Mouse (Mus musculus) kidney, postnatal 0 days (tissue): ENCODE measurements at regions not wholly inside any gene's neighbourhood (a gene's known extent, or its start where the extent isn't known, plus 50 kb on each side); places are given as distances from the start of the nearest gene placed in this dataset.

ENCODE experiments used
- ATAC-seq: fragments of 200-750 bp; cut with Nextera tagmentation; replicated peaks from 2 replicates; pipeline ENCODE4 v1.8.0; 2017; ENCODE audit warnings: low read depth, moderate number of reproducible peaks, moderate TSS enrichment, moderate library complexity; ENCODE audit not compliant: low FRiP score
- DNase-seq: peaks from one replicate; pipeline ENCODE4 v3.0.0-alpha.2; 2016; ENCODE audit warnings: low spot score
- H3K27ac ChIP-seq: fragments of 300-500 bp; sonication (generic); 2 replicates; pipeline ENCODE4 v1.5.1; 2014; ENCODE audit warnings: mild to moderate bottlenecking
- H3K27me3 ChIP-seq: fragments of 300-500 bp; sonication (generic); 2 replicates; pipeline ENCODE4 v1.6.1; 2014; ENCODE audit warnings: low read length, mixed read lengths; ENCODE audit not compliant: insufficient read depth
- H3K36me3 ChIP-seq: fragments of 300-500 bp; sonication (generic); 2 replicates; pipeline ENCODE4 v1.6.1; 2014; ENCODE audit warnings: low read length, mixed read lengths; ENCODE audit not compliant: insufficient read depth
- H3K4me1 ChIP-seq: fragments of 300-500 bp; sonication (generic); replicated peaks from 2 replicates; pipeline ENCODE4 v1.6.1; 2014; ENCODE audit warnings: antibody characterized with exemption, low read length, mixed read lengths; ENCODE audit not compliant: insufficient read depth
- H3K4me2 ChIP-seq: fragments of 300-500 bp; sonication (generic); 2 replicates; pipeline ENCODE4 v1.6.1; 2014; ENCODE audit warnings: mild to moderate bottlenecking, low read length, moderate library complexity, mixed read lengths
- H3K4me3 ChIP-seq: fragments of 300-500 bp; sonication (generic); replicated peaks from 2 replicates; pipeline ENCODE4 v1.5.1; 2014; ENCODE audit warnings: low read depth, low read length
- H3K9ac ChIP-seq: fragments of 300-500 bp; sonication (generic); 2 replicates; pipeline ENCODE4 v1.6.1; 2014; ENCODE audit warnings: low read depth, low read length
- H3K9me3 ChIP-seq: fragments of 300-500 bp; sonication (generic); replicated peaks from 2 replicates; pipeline ENCODE4 v1.6.1; 2016; ENCODE audit warnings: low read length, inconsistent platforms, mixed read lengths
- CTCF ChIP-seq: IDR thresholded peaks from 2 replicates; pipeline ENCODE4 v1.5.1; 2016; ENCODE audit warnings: antibody characterized with exemption, low read depth, mild to moderate bottlenecking, moderate library complexity
- WGBS: fragments of 180-500 bp; shearing (Covaris S2); extraction: QIAGEN DNeasy Blood & Tissue Kit; methylation state at CpG from one replicate; pipeline ENCODE4 v1.1.7; 2014; 5-methylcytosine and 5-hydroxymethylcytosine counted together

- Histone ChIP-seq H3K9me3 (no peaks in the 10 kb centered on the region), H3K27ac (no peak overlapping the region), H3K4me2 (peak overlapping the region; percentile 38; the same call in 1 of the 2 replicates), H3K27me3 (no peaks in the 10 kb centered on the region), H3K4me3 (no peak overlapping the region), H3K4me1 (no peaks in the 10 kb centered on the region; the same call in 1 of the 2 replicates), H3K9ac (no peak overlapping the region), H3K36me3 (no peaks in the 10 kb centered on the region)
- 18% methylated on average over 6 of the region's 6 CpGs for WGBS
- TF ChIP-seq CTCF, result no peak
- ATAC-seq (no peak), DNase-seq (no peak)
Observed at GRCm38 (mm10) chr1:61203612-61204011, 225.9 kb downstream of the Icos start.

GRCm38 (mm10) chr1:61205137-61205536 lies 227.4 kb downstream of the Icos start:
- H3K36me3 ChIP-seq, result no peaks in the 10 kb centered on the region
- no peak overlapping the region for H3K27ac ChIP-seq
- no peaks in the 10 kb centered on the region; the same call in 1 of the 2 replicates for H3K4me1 ChIP-seq
- WGBS, result 79% methylated on average over 5 of the region's 5 CpGs
- DNase-seq, result no peak
- no peak overlapping the region for H3K9ac ChIP-seq
- H3K27me3 ChIP-seq, result no peaks in the 10 kb centered on the region
- H3K4me3 ChIP-seq, result no peak overlapping the region
- no peaks in the 10 kb centered on the region for H3K9me3 ChIP-seq
- no peak for TF ChIP-seq CTCF
- H3K4me2 ChIP-seq, result no peak overlapping the region
- no peak for ATAC-seq

GRCm38 (mm10) chr1:61206861-61207380 lies 229.2 kb downstream of the Icos start:
- H3K27me3 ChIP-seq, result no peaks in the 10 kb centered on the region
- TF ChIP-seq CTCF, result no peak
- H3K27ac ChIP-seq, result no peak overlapping the region
- no peak overlapping the region for H3K4me3 ChIP-seq
- ATAC-seq (no peak), DNase-seq (no peak)
- H3K36me3 ChIP-seq, result no peaks in the 10 kb centered on the region
- no peak overlapping the region for H3K4me2 ChIP-seq
- H3K9ac ChIP-seq, result no peak overlapping the region
- WGBS, result 86% methylated on average over 6 of the region's 6 CpGs
- no peaks in the 10 kb centered on the region; the same call in 1 of the 2 replicates for H3K4me1 ChIP-seq
- no peaks in the 10 kb centered on the region for H3K9me3 ChIP-seq

GRCm38 (mm10) chr1:61208386-61208785 lies 230.7 kb downstream of the Icos start:
- no peak for TF ChIP-seq CTCF
- H3K4me1 ChIP-seq, result no peaks in the 10 kb centered on the region; the same call in 1 of the 2 replicates

GRCm38 (mm10) chr1:61221131-61221530 lies 243.4 kb downstream of the Icos start:
- TF ChIP-seq CTCF, result no peak
- WGBS, result 46% methylated on average over 1 of the region's 1 CpGs
- H3K36me3 ChIP-seq, result no peaks in the 10 kb centered on the region
- ATAC-seq (no peak), DNase-seq (no peak)
- no peaks in the 10 kb centered on the region for H3K4me1 ChIP-seq
- H3K4me2 ChIP-seq, result no peak overlapping the region
- no peaks in the 10 kb centered on the region for H3K27me3 ChIP-seq
- H3K9ac ChIP-seq, result no peak overlapping the region
- H3K27ac ChIP-seq, result no peak overlapping the region
- no peak overlapping the region for H3K4me3 ChIP-seq
- no peaks in the 10 kb centered on the region for H3K9me3 ChIP-seq

More at GRCm38 (mm10) chr1:61208386-61208785, 230.7 kb downstream of the Icos start:
- Histone ChIP-seq H3K27me3 (no peaks in the 10 kb centered on the region), H3K9ac (no peak overlapping the region), H3K27ac (no peak overlapping the region), H3K9me3 (no peaks in the 10 kb centered on the region), H3K4me3 (no peak overlapping the region), H3K36me3 (no peaks in the 10 kb centered on the region), H3K4me2 (no peak overlapping the region)
- no peak for ATAC-seq
- DNase-seq, result no peak
- WGBS, result 83% methylated on average over 1 of the region's 1 CpGs

GRCm38 (mm10) chr1:61228942-61229341 lies 251.2 kb downstream of the Icos start:
- Histone ChIP-seq H3K36me3 (no peaks in the 10 kb centered on the region), H3K9ac (no peak overlapping the region), H3K4me2 (no peak overlapping the region), H3K9me3 (no peaks in the 10 kb centered on the region), H3K4me3 (no peak overlapping the region), H3K27me3 (no peaks in the 10 kb centered on the region), H3K27ac (no peak overlapping the region), H3K4me1 (0 out of 2 replicates have a peak, but pooled peaks cover 2% of the 10 kb centered on the region)
- no peak for DNase-seq
- TF ChIP-seq CTCF, result no peak
- ATAC-seq, result no peak
- WGBS, result 39% methylated on average over 4 of the region's 4 CpGs

GRCm38 (mm10) chr1:61233001-61233400 lies 255.3 kb downstream of the Icos start:
- ATAC-seq (no peak), DNase-seq (no peak)
- TF ChIP-seq CTCF, result no peak
- Histone ChIP-seq H3K36me3 (no peaks in the 10 kb centered on the region), H3K4me2 (no peak overlapping the region), H3K9me3 (no peaks in the 10 kb centered on the region), H3K27ac (no peak overlapping the region), H3K9ac (no peak overlapping the region), H3K27me3 (no peaks in the 10 kb centered on the region), H3K4me3 (no peak overlapping the region), H3K4me1 (0 out of 2 replicates have a peak, but pooled peaks cover 3% of the 10 kb centered on the region)
- WGBS, result 56% methylated on average over 1 of the region's 1 CpGs
